Mouse (Mus musculus) CD4-positive, CD25-positive, alpha-beta regulatory T cell, adult 4 months (primary cell): ENCODE measurements around the gene Gm3072. TPM values are rescaled to one million over a fixed set of nuclear protein-coding genes. Genes with fewer than 3 reads are reported as not detected.
"Not testable (repeated sequence)": the region's sequence is repeated elsewhere in the genome, so short reads cannot be mapped to it uniquely, and the experiment has no call there.

Experiments used
- ATAC-seq: one replicate; pipeline ENCODE4 v1.8.0; 2017
- polyA plus RNA-seq, 2 experiments: library from polyadenylated mRNA; unstranded; fragments of 100-300 nt; shearing (Covaris generic); gene quantifications; one replicate each; pipeline ENCODE4 v1.2.1; 2017

Gene Gm3072
- not detected for polyA plus RNA-seq

- ATAC-seq: not testable (repeated sequence)
These were observed at the start of gene Gm3072 for GRCm38 (mm10) chr14:41624512-41624911. Gene Gm3072 (minus strand): TSS chr14:41624612.

GRCm38 (mm10) chr14:41648176-41648575 lies 23.8 kb upstream of the Gm3072 start:
- ATAC-seq: not testable (repeated sequence)

GRCm38 (mm10) chr14:41646387-41646786 lies 22.0 kb upstream of the Gm3072 start, which contains the start of gene Gm3676:
Gene Gm3676 (minus strand): TSS chr14:41646487.
- ATAC-seq: not testable (repeated sequence)

DNA sequence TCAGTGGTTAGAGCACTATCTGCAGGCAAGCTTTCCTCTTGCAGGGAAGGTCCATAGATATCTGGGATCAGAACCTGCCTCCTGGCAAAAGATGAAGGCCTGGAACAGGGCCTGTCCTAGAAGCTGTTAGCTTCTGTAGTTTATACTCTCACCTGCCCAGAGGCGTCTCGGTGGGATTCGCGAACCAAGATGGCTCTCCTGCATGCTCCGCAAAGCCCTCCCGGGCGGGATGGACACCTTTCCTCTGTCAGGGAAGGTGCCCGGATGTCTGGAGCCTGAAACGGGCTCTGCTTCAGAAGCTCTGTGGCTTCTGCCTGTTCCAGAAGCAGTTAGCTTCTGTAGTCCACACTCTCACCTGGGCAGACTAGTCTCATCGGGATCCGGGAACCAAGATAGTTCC lies 5.7 kb upstream of the Gm3072 start:
- not testable (repeated sequence) for ATAC-seq

GRCm38 (mm10) chr14:41622535-41622934 lies 1.9 kb downstream of the Gm3072 start:
- not testable (repeated sequence) for ATAC-seq

- ATAC-seq: not testable (repeated sequence)
These were observed 13.7 kb downstream of the Gm3072 start for GRCm38 (mm10) chr14:41610690-41611089.

DNA sequence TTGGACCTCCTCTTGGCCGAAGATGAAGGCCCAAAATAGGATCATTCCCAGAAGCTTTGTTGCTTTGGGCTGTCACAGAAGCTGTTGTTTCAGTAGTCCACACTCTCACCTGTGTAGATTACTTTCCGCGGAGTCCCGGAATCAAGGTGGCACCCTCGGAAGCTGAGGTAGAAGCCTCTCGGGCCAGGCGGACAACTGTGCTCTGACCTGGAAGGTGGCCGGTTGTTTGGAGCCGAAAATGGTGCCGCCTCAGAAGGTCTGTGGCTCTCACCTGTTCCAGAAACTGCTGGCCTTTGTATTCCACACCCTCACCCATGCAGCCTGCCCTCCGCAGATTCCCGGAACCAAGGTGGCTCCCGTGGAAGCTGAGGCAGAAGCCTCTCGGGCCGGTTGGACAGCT lies 23.5 kb downstream of the Gm3072 start:
- ATAC-seq: not testable (repeated sequence)

- ATAC-seq: not testable (repeated sequence)
These were observed 38.1 kb downstream of the Gm3072 start for GRCm38 (mm10) chr14:41586346-41586745.

DNA sequence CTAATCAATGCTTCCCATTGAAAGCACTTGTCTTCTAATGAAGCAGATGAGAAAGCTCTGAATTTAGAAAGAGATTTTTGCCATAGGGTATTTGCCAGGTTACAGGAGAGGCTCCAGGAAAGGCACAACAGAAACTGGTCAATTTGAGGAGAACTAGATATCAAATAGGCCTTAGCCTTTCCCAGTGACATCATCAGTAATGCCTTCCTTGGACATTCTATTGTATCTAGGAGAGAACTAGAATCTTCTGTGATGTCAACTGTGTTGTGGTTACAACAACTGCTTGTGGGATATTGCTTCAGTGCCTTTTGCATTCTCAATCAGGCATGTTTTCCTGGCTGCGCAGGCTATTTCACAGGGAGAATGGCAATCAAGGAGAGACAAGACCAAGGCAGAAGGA lies 51.5 kb downstream of the Gm3072 start, which contains the start of gene 1700049E17Rik2:
TSS of gene 1700049E17Rik2 (plus strand) at position 301 of the 400 bp plus-strand sequence.
- not testable (repeated sequence) for ATAC-seq

Other genes with a start within 250 kb of the Gm3072 start
- gene Gm7945, start 238.2 kb downstream of the Gm3072 start, polyA plus RNA-seq: not detected
- not detected for gene Gm6482, start 216.3 kb downstream of the Gm3072 start, polyA plus RNA-seq
- not detected for gene Gm7954, start 171.1 kb downstream of the Gm3072 start, polyA plus RNA-seq
- gene Gm3486, start 135.1 kb downstream of the Gm3072 start, polyA plus RNA-seq: not detected
- gene Gm7970, start 69.0 kb downstream of the Gm3072 start, polyA plus RNA-seq: not detected
- not detected for gene 1700049E17Rik2, start 51.4 kb downstream of the Gm3072 start, polyA plus RNA-seq
- gene Gm3676, start 21.9 kb upstream of the Gm3072 start, polyA plus RNA-seq: not detected
- gene Gm8068, start 77.3 kb upstream of the Gm3072 start, polyA plus RNA-seq: not detected
- gene Gm7929, start 126.0 kb upstream of the Gm3072 start, polyA plus RNA-seq: not detected
- gene Gm47189, start 147.8 kb upstream of the Gm3072 start, polyA plus RNA-seq: not detected